Mouse (Mus musculus) stomach, embryonic 14.5 days (tissue): ENCODE results near the gene Sh3d19. TPM values are rescaled to one million over a fixed set of nuclear protein-coding genes. Genes with fewer than 3 reads are reported as not detected.

ENCODE experiments used
- ATAC-seq: fragments of 200-750 bp; cut with Nextera tagmentation; 2 replicates; pipeline ENCODE4 v1.8.0; 2017; ENCODE audit warnings: low read depth, moderate TSS enrichment; ENCODE audit not compliant: insufficient number of reproducible peaks, insufficient read depth, low FRiP score
- H3K27ac ChIP-seq: fragments of 300-500 bp; sonication (generic); 2 replicates; pipeline ENCODE4 v1.5.1; 2014; ENCODE audit warnings: mild to moderate bottlenecking, low read length, moderate library complexity, mixed read lengths
- H3K27me3 ChIP-seq: fragments of 300-500 bp; sonication (generic); 2 replicates; pipeline ENCODE4 v1.6.1; 2014; ENCODE audit warnings: low read length, control low read depth, mixed read lengths; ENCODE audit not compliant: control insufficient read depth, insufficient read depth
- H3K36me3 ChIP-seq: fragments of 300-500 bp; sonication (generic); 2 replicates; pipeline ENCODE4 v1.6.1; 2014; ENCODE audit warnings: mild to moderate bottlenecking, control low read depth, low read length, moderate library complexity, mixed read lengths; ENCODE audit not compliant: control insufficient read depth, insufficient read depth
- H3K4me1 ChIP-seq: fragments of 300-500 bp; sonication (generic); 2 replicates; pipeline ENCODE4 v1.6.1; 2014; ENCODE audit warnings: low read length, control low read depth, mixed read lengths; ENCODE audit not compliant: control insufficient read depth, insufficient read depth
- H3K4me2 ChIP-seq: fragments of 300-500 bp; sonication (generic); replicated peaks from 2 replicates; pipeline ENCODE4 v1.6.1; 2014; ENCODE audit warnings: low read depth, low read length, control low read depth
- H3K4me3 ChIP-seq: fragments of 300-500 bp; sonication (generic); 2 replicates; pipeline ENCODE4 v1.5.1; 2014; ENCODE audit warnings: low read depth, low read length, control low read depth
- H3K9ac ChIP-seq: fragments of 300-500 bp; sonication (generic); replicated peaks from 2 replicates; pipeline ENCODE4 v1.6.1; 2014; ENCODE audit warnings: low read depth, mild to moderate bottlenecking, control low read depth, low read length, moderate library complexity, mixed read lengths
- H3K9me3 ChIP-seq: fragments of 300-500 bp; sonication (generic); 2 replicates; pipeline ENCODE4 v1.6.1; 2016; ENCODE audit warnings: low read depth, low read length, control low read depth; ENCODE audit not compliant: control insufficient read depth
- WGBS: fragments of 180-500 bp; shearing (Covaris S2); extraction: QIAGEN DNeasy Blood & Tissue Kit; methylation state at CpG from one replicate; pipeline ENCODE4 v1.1.7; 2014; 5-methylcytosine and 5-hydroxymethylcytosine counted together
- polyA plus RNA-seq: library from polyadenylated mRNA; unstranded; fragments of >200 nt; fragmentation: Nextera tagmentation; extraction: Ambion mirVana; gene quantifications from 2 replicates; pipeline ENCODE4 v1.2.1, GENCODE M21; 2014

The Sh3d19 gene
- polyA plus RNA-seq, 1 experiment from 2014 or later, result 48.1 TPM

DNA sequence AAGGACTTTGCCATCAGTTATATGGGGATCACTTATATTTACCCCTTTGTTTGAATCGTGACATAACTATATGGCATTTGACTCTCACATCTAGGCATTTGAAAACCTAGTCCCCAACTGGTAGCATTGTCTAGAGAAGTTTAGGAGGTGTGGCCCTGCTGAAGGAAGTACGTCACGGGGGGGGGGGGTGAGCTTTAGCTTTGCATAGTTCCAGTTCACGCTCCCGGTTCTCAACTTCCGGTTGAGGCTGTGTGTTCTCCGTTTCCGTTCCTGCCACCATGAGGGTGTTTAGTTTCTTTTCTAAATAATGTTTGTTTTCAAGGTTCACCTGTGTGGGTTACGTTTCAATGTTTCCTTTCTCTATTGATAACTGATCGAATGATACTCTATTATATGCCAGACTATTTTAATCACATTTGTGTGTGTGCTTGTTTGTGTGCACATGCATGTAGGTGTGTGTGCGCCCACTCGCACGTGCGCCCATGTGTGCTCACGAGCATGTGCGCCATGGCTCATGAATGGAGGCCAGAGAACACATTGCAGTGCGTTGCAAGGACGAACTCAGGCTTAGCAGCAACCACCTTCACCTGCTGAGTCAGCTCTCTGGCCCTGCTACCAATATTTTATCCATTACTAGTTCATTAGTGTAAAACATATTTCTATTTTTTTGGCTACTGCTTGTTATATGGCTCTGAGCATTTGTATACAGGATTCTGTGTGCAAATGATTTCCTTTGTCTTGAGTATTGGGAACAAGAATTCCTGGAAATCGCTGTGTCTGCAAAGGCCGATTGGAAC is 54.6 kb downstream of the Sh3d19 start:
- Histone ChIP-seq H3K36me3 (no peaks in the 10 kb centered on the region), H3K27me3 (no peaks in the 10 kb centered on the region), H3K9ac (no peak overlapping the region), H3K4me2 (no peak overlapping the region), H3K9me3 (no peaks in the 10 kb centered on the region), H3K4me1 (no peaks in the 10 kb centered on the region), H3K4me3 (no peak overlapping the region), H3K27ac (no peak overlapping the region)
- WGBS, result 95% methylated on average over 20 of the region's 20 CpGs
- ATAC-seq, result no peak

DNA sequence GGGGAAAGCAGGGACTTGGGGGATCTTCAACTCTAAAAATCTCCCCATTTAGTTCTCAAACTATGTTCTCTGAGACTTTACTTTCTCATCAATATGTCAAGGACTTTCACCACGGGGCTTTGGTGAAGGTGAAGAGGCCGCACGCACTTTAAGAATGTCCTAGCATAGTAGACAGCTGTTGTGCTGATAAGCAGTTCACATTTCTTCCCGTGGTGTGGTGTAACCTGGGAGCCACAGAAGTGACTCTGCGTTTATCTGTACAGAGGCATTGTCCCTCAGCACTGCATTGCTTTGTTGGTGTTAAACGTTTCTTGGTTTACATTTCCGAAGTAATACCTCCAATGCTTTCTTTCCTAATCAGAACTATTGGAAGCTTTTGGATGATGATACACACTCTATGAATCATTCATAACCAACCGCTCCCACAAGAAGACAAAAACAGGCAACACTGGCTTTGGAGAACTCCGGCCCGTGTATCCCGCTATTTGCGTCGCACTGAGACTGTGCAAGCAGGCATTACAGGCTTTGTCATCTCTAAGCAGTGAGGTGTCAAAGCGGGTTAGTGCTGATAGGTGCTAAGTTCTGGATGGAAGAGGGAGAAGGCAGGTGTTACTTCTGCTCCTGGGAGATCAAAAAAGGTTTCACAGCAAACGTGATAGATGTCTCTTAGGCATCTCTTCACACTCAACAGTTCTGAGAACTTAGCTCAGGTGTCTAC is 57.9 kb downstream of the Sh3d19 start:
- Histone ChIP-seq H3K4me1 (no peaks in the 10 kb centered on the region), H3K27ac (no peak overlapping the region), H3K36me3 (peaks cover 3% of the 10 kb centered on the region; the same call in 1 of the 2 replicates), H3K9ac (no peak overlapping the region), H3K4me2 (no peak overlapping the region), H3K27me3 (no peaks in the 10 kb centered on the region), H3K4me3 (no peak overlapping the region), H3K9me3 (no peaks in the 10 kb centered on the region)
- ATAC-seq, result no peak
- WGBS, result 75% methylated on average over 15 of the region's 15 CpGs

DNA sequence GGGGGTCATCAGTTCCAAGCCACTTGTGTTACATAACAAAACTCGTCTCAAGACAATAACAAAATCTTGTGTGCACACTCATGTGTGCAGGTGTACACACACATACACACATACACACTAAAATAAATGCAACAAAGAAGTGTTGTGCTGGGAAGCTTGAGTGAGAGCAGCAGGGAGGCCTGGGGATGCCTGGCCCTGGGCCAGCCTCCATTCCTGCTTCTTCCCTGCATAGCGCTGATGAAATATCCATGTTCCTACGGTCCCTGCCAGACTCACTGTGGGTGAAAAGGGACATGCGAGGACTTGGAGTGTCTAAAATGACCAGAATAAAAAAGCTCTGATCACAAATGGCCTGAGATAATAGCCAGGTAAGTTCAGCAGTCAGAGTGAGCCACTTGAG is 59.7 kb downstream of the Sh3d19 start:
- 69% methylated on average over 4 of the region's 4 CpGs for WGBS
- H3K36me3 ChIP-seq, result peaks cover 3% of the 10 kb centered on the region; the same call in 1 of the 2 replicates
- H3K4me1 ChIP-seq, result no peaks in the 10 kb centered on the region
- no peaks in the 10 kb centered on the region for H3K9me3 ChIP-seq
- no peak for ATAC-seq
- H3K4me2 ChIP-seq, result no peak overlapping the region
- no peak overlapping the region for H3K9ac ChIP-seq
- H3K27ac ChIP-seq, result no peak overlapping the region
- H3K4me3 ChIP-seq, result no peak overlapping the region
- no peaks in the 10 kb centered on the region for H3K27me3 ChIP-seq

DNA sequence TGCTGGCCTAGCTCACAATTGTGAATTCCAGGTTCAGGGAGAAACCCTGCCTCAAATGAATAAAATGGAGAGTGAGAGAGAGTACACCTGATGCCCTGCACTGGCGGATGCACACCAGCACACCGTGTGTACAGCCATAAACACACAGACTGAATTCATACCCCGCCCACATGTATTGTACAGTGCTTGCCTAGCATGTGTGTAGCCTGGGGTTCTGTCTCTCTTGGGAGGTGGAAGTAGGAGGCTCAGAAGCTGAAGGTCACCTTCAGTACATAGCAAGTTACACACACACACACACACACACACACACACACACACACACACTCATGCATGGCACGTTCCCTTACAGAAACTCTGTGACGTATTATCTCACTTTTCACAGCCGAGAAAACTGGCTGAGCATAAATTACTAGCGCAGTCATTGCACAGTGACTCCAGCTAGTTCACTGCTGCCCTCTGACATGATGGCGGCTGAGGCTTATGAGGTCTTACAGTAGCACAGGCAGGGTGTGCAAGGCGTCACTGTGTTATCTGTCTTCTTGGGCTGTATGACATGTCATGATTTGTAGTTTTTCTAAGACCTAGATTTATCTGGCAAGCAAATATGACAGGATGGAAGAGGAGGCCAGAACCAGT is 62.7 kb downstream of the Sh3d19 start:
- Histone ChIP-seq H3K4me2 (no peak overlapping the region), H3K4me1 (peaks cover 3% of the 10 kb centered on the region; the same call in 1 of the 2 replicates), H3K9me3 (no peaks in the 10 kb centered on the region), H3K27me3 (no peaks in the 10 kb centered on the region), H3K4me3 (no peak overlapping the region), H3K9ac (no peak overlapping the region), H3K36me3 (peaks cover 3% of the 10 kb centered on the region; the same call in 1 of the 2 replicates), H3K27ac (peak overlapping the region; percentile 15; the same call in 1 of the 2 replicates)
- no peak for ATAC-seq
- 72% methylated on average over 9 of the region's 9 CpGs for WGBS

DNA sequence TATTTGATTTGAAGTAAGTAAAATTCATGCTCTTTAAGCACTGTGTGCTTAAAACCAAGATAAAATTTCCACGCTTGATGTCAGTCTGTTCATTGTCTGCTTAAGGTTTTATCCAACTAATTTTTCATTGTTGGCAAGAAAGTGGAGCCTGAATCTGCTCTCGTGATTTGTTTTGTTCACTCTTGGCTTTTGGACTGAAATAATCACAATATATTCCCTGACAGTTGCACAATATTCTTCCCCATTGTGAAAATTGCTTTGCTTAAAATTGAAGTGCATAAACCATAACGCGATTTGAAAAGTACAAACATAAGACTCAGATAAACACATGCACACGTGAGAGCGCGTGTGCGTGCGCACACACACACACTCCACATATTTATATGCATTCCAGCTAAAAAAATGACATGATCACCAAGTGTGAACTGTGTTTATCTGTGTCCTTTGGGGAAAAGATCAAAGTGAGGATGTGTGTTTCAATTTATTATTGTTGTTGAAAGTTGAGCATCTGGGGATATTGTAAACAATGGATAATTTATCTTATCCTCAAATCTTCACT is 67.1 kb downstream of the Sh3d19 start:
- WGBS, result 72% methylated on average over 9 of the region's 9 CpGs
- peak overlapping the region; percentile 57; the same call in 1 of the 2 replicates for H3K27ac ChIP-seq

DNA sequence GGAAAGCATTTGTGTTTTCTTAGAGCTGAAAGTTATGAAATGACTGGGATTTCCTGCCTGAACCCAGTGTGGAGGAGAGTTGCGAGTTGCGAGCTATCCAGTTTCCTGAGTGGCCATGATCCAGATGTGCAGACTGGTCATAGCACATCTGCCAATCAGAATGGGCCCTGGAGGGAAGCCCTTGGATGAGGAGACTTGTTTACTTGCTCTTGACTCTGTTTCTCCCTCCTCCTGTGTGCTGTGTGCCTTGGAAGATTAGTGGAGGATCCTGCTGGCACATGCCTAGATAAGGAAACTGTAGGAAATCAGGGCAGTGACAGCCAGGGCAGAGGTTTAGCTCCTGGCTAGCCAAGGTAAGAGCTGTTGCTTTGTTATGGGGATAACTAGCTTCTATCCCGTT is 67.7 kb downstream of the Sh3d19 start:
- Histone ChIP-seq H3K36me3 (no peaks in the 10 kb centered on the region), H3K27ac (peak overlapping the region; percentile 57; the same call in 1 of the 2 replicates), H3K4me2 (no peak overlapping the region), H3K27me3 (no peaks in the 10 kb centered on the region), H3K9ac (no peak overlapping the region), H3K9me3 (0 out of 2 replicates have a peak, but pooled peaks cover 3% of the 10 kb centered on the region), H3K4me1 (peaks cover 20% of the 10 kb centered on the region), H3K4me3 (no peak overlapping the region)
- no peak for ATAC-seq
- 26% methylated on average over 3 of the region's 3 CpGs for WGBS

More for the DNA sequence above, 67.1 kb downstream of the Sh3d19 start:
- H3K4me1 ChIP-seq, result peaks cover 20% of the 10 kb centered on the region
- H3K9me3 ChIP-seq, result 0 out of 2 replicates have a peak, but pooled peaks cover under 1% of the 10 kb centered on the region
- no peaks in the 10 kb centered on the region for H3K27me3 ChIP-seq
- ATAC-seq, result no peak
- no peaks in the 10 kb centered on the region for H3K36me3 ChIP-seq
- H3K9ac ChIP-seq, result no peak overlapping the region
- H3K4me2 ChIP-seq, result no peak overlapping the region
- no peak overlapping the region for H3K4me3 ChIP-seq

DNA sequence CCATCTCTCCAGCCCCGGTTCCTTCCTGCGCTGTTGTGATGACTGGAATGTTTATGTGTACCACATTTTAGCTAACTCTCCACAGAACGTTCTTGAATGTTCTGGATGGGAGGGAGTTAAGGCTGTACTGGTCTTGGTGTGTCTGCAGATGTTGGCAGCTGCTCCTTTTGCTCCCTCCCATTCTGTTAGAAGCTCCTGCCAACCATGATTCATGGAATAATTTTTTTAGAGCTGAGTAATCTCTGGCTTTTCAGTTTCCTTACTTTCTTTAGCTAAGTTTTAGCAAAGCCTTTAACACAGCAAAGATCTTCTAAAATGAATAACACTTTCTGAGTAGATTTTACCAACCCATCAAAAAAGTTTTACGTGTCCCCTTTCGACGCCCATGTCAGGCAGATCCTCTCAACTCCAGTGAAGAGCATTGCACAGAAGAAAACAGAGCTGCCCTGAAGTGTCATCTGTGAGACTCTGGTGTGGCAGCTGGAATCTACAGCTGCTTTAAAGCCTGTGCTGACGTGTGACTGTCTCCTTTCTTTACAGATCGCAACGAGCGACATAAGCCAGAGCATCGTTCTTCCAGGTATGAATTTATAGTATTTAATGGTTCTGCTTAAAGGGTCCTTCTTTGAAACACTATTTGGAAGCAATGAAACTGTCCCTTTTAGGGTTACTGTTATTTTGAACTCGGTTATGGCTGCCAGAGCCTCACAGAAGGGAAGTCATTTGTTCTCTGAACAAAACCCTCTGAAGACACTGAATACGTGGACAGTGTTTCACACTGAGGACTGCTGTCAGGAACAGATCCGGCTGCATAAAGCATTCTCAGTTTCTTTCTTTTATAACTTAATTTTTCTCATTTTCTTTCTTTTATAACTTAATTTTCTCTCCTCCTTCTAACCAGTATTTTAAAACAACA is 69.6 kb downstream of the Sh3d19 start:
- Histone ChIP-seq H3K4me1 (peaks cover 25% of the 10 kb centered on the region), H3K4me3 (no peak overlapping the region; the same call in 1 of the 2 replicates), H3K27ac (peak overlapping the region; percentile 83), H3K27me3 (no peaks in the 10 kb centered on the region), H3K36me3 (no peaks in the 10 kb centered on the region), H3K4me2 (peak overlapping the region; percentile 29; the same call in 1 of the 2 replicates), H3K9ac (no peak overlapping the region), H3K9me3 (0 out of 2 replicates have a peak, but pooled peaks cover 3% of the 10 kb centered on the region)
- peak; percentile 75; the same call in 1 of the 2 replicates for ATAC-seq
- 35% methylated on average over 14 of the region's 14 CpGs for WGBS
